Mouse (Mus musculus) hindlimb bud, embryonic 11.5 days (tissue): ENCODE measurements around the gene Flad1.

ENCODE experiments used
- DNase-seq: peaks from one replicate; pipeline ENCODE4 v3.0.0-alpha.2; 2012; ENCODE audit warnings: low read depth, low spot score; ENCODE audit errors: extremely low spot score

Gene Flad1

GRCm38 (mm10) chr3:89354816-89355511 lies 56.7 kb downstream of the Flad1 start:
- no peak for DNase-seq

DNA sequence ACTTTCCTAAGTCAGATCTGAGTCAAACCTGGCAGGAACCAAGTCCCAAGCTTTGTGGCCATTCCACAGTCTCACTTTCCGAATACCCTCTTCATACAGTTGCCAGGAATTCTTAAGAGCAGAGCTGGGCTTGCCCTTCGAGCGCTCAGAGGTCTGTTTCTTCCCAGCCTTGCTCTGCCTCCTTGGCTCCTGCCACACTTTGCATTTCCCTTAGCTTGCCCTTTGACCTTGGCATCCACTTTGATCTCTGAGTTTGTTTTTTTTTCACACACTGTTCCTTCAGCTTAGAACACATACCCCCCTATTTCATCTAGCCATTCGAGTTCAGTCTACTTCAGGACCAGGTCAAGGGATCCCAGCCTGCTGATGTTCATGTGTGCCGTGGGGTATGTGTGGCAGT lies 60.4 kb downstream of the Flad1 start:
- DNase-seq = no peak
